Mouse (Mus musculus) pancreas, adult 10 weeks (tissue): ENCODE results near the gene Itga11. TPM values are rescaled to one million over a fixed set of nuclear protein-coding genes. Genes with fewer than 3 reads are reported as not detected.

ENCODE experiments used
- polyA plus RNA-seq: library from polyadenylated mRNA; stranded (reverse); fragments of 350-450 nt; fragmentation: Illumina TruSeq; extraction: RNeasy Lipid Tissue Mini Kit (QIAGEN cat#74804); gene quantifications from one replicate; pipeline ENCODE4 v1.2.3, GENCODE M21; 2015; ENCODE audit warnings: low read depth, low replicate concordance; ENCODE audit not compliant: insufficient read depth

Gene Itga11
- polyA plus RNA-seq: 1.8 TPM

DNA sequence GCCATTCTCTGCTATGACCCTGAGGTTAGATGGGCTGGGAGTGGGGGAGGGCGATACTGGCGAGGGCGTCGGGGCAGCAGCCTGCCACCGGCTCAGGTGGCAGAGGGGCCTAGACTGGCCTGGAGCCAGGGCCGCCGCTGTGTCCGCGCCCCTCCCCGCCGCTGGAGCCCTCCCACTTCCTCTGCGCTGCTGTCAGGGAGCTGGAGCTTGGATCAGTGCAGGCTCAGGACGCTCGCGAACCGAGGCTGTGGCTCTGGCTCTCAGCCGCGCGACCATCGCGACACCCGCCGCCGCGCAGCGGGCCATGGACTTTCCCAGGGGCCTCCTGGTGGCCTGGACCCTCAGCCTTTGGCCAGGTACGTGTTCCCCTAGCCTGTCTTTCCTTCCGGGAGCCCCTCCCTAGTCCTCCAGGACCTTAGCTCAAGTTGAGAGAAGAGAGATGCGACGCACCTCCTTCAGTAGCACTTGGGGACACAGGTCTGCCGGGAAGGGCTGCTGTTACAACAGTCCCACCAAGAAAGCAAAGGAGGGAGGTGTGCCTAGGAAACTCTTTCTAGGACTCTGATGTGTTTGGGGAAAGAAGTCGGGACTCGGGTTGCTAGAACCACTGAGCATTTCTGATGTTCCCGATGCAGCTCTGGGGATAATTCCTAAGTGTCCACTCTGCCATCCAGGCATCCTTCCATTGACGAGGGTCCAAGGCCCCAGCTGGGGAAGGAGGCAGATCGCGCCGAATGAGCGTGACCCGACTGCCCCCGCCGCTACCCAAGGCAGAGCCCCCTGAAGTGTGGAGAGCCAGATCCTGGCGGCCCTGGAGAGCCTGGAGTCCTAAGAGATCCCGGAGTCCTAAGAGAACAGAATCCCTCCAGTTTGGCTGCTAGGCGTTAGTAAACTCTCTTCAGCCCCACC is at the start of gene Itga11:
Gene Itga11, plus strand, starts transcription at position 186 of the 909 bp plus-strand sequence.

GRCm38 (mm10) chr9:62811516-62812121 is 134.0 kb downstream of the Itga11 start, which contains the start of gene Fem1b:
Gene Fem1b, minus strand, starts transcription at chr9:62811934.

Other genes starting within 250 kb of the Itga11 start
- 7.0 TPM for gene Coro2b, start 140.8 kb upstream of the Itga11 start, polyA plus RNA-seq
- 4.4 TPM for gene Fem1b, start 134.1 kb downstream of the Itga11 start, polyA plus RNA-seq
- gene Cln6, start 161.0 kb downstream of the Itga11 start, polyA plus RNA-seq: 8.1 TPM
- 1.6 TPM for gene Calml4, start 180.3 kb downstream of the Itga11 start, polyA plus RNA-seq